Mouse (Mus musculus) T-cell, adult 2 months (primary cell): ENCODE measurements around the gene Iqcf3.
"Not testable (repeated sequence)": the region's sequence is repeated elsewhere in the genome, so short reads cannot be mapped to it uniquely, and the experiment has no call there.

Experiments used
- DNase-seq: peaks from one replicate; pipeline ENCODE4 v3.0.0; 2022; ENCODE audit warnings: low spot score

Gene Iqcf3

DNA sequence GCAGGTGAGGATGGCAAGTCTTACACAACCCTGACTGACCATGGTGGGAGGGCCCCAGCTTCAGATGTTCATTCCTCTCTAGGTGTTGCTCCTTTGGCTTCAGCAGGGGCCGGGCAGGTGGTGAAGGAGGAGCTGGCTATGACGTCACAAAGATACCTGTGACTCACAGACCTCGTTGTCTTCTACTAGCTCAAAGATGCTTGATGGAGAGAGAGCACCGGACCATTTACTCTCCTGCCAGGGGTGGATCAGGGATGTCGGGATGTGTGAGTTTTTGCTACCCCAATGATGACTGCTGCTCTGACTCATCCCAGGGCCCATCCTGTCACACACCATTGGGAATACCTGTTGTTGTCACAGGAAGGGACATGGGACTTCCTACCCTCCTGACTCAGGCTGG lies at the start of gene Iqcf3:
Gene Iqcf3, minus strand, starts transcription at position 101 of the 400 bp plus-strand sequence.
- no peak for DNase-seq

DNA sequence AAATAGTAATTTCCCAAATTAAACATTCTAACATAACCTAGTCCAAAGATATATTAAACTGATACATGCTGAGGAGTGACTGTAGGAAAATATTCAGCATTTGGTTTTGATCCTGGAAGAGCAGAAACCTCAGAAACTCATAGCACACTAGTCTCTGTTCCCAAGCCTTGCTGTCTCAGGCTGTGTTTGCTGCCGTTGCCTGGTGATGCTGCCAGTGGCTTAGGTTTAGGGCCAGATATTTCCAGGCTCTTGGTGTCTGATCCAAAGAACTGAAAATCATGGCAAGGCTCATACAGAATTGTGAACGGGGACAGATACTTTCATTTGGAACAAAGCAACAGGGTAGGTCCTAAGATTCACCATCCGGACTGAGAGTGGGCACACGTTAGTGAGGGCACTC lies 49.3 kb upstream of the Iqcf3 start:
- DNase-seq = no peak

DNA sequence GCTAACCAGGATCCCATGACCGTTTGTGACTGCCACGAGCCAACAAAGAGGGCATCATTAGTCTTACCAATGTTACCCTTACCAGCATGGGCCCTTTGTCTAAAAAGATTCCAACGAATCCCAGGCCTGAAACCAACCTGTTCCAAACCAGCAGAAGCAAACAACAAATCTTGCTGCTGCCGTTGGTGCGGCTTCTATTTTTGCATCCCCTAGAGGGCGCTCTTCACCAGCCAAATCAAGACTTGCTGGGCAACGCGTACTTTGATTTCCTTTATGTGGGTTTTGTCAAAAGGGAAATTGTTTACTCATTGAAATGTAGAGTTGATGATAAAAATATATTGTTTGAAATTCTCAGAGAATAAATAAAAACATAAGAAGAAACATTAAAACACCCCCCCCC lies 39.1 kb upstream of the Iqcf3 start:
- DNase-seq = peak; percentile 7

DNA sequence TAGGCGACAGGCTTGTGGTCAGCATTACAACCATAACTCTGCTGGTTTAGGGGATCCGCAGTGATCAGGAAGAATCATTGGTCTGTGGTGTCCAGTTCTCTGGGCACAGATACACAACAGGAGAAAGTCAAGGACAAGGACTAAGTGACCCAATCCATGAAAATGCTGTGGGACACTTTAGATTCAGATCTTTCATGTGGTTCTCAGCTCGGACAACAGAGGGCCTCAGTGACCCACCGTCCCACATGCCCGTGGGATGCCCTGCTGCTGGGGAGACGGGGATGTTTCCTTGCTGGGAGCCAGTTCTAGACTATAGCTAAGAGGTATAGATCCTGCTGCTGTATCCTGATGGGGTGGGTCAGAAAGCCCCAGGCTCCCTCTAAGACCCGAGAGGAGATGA lies 37.0 kb upstream of the Iqcf3 start:
- no peak for DNase-seq

DNA sequence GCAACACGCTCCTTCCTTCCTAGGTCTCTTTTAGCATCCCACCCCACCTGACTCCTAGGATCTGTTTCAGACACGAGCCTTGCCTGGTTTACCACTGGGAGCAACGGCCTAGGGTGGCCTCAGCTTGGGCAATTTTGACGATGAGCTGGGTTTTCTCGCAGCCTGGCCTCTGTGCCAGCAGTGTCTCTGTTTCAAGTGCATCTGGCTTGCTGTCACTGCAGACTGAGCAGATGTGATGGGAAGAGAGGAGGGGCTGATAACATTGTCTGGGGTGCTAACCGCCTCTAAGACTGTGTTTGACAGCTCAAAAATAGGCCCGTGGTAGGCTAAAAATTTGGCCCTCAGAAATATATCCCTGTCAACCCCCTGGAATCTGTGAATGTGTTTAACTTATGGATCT lies 34.4 kb upstream of the Iqcf3 start:
- DNase-seq = no peak

DNA sequence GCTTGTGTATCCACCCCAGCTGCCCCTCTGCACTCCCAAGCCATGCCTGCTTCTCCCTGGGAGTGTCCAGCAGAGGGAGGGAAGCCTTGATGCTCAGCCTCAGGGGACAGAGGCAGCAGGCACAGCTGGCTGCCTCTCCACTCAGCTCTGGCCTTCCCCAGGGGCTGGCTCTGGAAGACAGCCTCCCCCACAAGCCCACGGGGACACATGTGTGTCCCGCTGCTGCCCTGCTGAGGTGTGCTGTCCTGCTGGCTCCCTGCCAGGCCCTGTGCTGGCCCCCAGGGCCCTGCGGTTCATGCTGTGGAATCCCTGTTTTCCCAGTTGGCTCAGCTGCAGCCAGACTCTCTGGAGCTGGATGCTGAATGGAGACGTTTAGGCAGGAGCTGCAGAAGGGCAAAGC lies 34.0 kb upstream of the Iqcf3 start:
- not testable (repeated sequence) for DNase-seq

DNA sequence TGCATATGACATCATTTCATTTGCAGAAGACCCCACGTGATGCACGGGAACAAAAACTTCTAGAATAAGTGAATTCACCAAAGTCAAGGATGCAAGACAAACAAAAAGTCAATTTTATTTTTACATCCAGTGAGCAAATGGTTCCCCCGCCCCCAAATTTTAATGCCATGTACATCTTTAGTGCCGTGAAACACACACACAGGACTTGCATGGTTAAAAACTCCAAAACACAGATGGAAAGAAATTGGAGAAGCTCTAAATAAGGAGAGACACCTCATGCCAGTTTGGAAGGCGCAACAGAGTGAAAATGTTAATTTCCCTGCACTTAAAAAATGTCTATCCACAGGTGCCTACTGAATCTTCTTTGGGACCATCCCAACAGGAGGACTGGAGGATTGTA lies 30.7 kb upstream of the Iqcf3 start:
- DNase-seq = no peak

DNA sequence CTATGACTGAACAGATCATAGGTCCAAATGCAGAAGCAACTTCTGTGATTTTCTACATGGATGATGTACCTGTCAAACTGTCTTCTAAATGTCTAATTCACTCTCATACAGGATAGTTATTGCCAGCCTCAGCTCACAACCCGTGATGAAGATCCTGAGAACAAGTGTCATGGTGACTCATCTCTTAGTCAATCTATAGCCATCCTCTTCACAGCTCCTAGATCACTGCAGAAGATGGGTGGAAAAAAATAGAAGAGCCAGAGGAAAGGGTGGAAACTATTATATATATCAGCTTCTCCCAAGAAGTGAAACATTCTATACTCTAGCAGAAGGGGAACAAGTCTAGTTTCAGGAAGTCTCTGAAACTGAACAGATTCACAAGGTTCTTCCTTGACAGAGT lies 21.1 kb upstream of the Iqcf3 start:
- no peak for DNase-seq

DNA sequence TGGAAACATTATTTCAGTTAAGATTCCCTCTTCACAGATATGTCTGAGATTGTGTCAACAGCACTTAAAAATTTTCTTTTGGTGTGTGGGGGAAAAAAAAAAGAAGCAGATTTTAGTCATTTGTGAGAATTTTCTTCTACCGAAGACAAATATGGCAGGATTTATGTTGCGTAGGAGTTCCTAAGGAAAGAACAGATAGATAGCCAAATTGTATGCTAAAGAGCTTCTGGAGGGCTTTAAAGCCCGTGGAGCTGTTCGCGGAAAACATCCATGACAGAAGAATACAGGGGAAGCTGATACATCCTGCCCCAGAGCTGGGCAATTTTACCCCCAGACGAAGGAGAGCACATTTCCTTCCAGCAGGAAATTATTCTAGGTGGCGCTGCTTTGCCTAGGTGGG lies 18.6 kb upstream of the Iqcf3 start:
- no peak for DNase-seq

DNA sequence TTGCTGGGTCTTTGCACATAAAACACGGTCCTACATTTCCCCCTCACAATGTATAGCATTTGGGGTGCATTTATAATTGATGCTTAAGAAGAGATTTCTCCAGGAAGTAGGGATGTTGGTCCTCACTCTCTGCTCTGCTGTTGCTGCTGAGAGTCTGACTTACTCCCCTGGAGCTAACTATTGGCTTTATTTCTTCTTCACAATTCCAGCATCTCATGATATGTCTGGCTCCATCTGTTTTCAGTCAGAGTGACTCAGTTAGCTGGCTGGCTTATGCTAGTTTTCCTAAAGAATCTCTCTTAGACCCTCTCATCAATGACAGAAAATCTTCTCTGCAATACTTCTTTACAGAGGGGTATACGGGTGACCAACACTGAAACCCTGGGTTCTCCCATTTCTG lies 14.7 kb upstream of the Iqcf3 start:
- no peak for DNase-seq

DNA sequence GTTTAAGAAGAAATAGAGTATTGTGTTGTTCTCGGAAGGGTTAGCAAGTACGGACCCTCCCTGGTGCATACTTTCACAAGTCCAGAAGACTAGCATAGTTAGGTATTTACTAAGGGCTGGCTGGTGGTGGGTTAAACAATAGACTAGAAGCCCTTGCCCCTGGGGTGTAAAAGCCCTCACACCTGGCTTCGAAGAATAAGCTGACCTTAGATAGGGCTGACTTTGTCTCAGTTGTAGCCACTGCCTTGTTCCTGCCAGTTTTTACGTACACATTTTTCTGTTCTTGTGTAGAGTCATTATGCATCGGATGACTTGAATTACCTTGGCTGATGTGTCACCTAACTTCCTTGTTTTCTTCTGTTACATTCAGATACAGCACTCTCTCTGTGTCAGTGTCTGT lies 11.9 kb upstream of the Iqcf3 start:
- DNase-seq = no peak

DNA sequence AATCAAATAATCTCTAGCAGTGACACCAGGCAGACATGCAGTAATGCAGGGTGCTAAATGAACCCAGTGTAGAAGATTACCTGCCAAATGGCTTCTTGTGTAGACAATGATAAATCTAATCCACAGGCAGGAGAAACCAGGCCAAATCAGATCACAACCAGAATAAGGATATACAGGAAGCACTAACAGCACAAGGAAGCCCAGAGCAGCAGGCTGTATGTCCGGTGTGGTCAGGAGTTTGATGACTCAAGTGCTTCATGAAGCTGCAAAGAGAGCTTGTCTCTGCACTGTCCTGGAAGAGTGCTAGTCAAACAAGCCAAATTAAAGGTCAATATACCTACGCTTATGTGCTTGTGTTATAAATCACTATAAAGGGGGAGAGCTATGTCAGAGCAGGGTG lies 10.8 kb upstream of the Iqcf3 start:
- DNase-seq = no peak

DNA sequence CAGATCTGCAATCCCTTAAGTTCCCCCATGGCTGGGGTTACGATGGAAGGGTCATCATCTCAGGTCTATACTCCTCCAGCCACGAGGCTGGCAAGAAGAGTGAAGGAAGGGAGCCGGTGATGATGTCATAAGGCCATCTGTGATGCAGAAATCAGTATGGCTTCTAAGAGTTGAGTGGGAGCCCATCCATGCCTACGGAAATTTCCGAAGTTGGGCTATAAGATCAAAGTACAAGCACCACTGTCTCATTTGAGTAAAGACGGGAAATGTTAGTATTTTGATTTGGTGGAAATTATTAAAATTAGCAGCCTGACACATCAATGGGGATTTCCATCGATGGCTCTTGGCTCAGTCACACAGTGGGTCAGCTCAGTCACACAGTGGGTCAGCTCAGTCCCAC lies 9.5 kb upstream of the Iqcf3 start, which contains the start of gene Iqcf4:
Gene Iqcf4, minus strand, starts transcription at position 101 of the 400 bp plus-strand sequence.
- DNase-seq = no peak

DNA sequence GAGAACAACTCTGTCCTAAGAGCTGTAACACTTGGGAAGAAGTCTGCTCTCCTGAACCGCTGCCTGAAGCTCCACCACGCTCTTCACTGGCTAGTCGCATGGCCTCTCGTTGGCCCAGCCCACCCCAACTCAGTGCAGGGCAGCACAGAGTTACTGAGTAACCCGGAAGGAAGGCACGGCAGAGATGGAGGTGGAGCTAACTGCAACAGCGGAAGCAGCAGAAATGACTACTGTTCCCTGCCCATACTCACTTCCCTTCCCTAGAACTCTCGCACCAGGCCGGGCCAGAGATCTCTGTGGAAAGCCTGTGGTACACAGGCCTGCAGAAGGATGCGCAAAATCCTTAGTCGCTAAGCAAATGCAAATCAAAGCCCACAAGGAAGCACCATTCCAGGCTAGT lies 5.0 kb upstream of the Iqcf3 start:
- DNase-seq = peak; percentile 1

DNA sequence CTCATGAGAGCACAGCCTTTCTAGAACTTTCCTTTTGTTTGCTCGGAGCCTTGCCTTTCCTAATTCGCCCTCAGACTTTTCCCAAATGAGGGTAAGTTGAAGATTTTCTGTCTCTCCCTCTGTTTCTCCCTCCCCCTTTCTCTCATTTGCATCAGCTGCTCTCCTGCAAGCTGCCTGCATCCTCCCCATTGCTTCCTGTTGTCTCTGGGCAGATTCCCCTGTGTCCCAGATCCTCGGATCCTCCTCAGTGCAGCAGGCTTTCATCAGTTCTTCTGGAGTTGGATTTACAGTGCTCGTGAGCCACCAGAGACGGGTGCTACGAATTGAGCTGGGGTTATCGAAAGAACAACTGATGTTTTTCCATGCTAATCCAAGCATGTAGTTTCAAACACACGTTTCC lies 2.6 kb upstream of the Iqcf3 start:
- DNase-seq = no peak

DNA sequence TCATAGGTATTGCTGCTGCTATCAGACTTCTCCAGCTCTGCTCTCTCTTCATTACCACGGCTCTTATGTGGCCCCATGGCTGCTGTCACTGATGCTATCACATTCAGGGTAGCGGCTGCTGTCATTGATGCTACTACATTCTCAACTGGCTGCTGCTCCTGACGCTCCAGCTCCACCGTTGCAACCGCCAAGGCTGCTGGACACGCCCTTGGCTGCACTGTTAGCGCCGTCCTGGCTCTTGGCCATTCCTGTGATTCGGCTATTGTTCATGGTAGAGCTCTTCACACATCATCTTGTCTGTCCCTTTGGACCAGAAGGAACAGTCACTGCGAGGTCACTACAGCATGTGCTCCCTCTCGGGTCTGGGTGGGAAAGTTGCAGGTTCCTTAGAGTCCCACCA lies 860 bp upstream of the Iqcf3 start:
- no peak for DNase-seq

DNA sequence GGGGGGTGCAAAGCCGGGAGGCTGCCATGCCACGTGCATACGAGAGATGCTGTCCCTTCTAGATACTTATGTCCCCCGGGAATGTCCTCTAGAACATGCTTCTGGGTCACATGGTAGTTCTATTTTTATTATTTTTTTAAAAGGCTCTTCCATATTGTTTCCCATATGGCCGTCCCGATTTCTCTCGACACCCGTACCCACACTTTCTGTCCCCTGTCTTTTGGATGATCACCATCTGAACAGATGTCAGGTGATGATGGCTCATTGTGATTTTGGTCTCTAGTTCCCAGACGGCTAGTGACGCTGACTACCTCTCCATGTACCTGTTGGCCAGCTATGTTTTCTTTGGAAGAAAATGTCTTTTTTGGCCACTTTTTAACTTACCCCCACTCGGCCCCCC lies 26.5 kb downstream of the Iqcf3 start:
- DNase-seq = no peak

DNA sequence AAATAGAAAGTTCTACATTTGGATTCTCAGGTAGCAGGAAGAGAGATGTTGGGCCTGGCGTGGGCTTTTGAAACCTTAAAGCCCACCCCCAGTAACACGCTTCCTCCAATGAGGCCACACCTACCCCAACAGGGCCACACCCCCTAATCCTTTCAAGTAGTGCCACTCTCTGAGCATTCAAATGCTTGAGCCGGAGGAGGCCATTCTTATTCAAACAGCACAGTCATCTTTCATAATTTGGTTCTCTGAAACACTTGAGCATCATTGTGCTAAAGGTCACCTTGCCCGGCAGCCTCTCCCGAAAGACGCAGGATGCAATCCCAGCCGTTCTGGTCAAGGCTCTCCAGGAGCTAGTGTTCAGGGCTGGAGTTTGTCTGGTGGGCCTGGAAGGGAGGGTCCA lies 27.1 kb downstream of the Iqcf3 start:
- DNase-seq = no peak

DNA sequence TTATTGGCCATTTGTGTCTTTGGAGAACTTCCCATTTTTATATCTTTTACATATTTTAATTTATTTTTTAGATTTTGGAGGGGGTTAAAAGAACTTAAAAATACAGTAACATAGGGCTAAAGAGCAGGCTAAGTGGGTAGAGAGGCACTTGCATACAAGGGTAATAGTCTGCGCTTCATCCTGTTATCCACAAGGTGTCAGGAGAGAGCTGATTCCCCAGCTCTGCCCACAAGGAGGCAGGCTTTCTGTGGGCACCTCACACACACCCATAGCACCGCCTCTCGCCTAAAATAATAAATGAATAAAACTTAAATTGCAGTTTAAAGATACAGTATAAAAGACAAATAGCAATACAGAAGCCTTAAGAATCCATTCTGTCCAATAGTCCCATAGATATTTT lies 29.6 kb downstream of the Iqcf3 start:
- peak; percentile 16 for DNase-seq

DNA sequence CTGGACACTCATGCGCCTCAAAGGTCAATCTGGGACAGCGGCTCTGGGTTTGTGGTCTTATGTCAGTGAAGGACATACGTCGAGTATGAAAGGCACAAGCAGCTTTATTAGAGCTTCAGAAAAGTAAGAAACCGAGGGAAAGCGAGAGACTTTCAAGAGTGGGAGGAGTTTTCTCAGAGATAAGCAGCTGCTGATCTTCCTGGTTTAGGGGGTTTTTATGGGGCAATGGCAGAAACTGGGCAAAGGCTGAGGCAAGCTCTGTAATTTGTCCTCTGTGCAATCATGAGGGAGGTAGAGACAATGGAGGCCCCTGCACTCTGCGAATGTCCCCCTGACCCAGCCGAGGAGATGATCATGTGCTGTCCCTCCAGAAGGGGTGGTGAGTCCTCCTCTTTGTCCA lies 41.5 kb downstream of the Iqcf3 start:
- DNase-seq = no peak

DNA sequence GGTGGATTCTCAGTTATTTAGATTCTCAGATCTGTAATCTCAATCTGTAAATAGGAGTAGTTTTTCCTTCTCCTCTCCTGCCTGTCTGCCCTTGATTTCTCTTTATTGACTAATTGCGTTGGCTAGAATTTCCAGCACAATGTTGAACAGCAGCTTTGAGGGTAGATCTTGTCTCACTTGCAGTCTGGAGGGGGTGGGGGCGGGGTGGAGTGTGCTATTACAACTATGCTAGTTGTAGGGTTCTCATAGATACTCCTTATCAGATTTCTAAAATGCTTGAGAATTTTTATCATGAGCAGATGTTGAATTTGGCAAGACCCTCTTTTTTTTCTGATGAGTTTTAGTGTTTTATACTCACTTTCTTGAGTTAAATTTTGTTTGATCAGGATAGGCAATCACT lies 42.0 kb downstream of the Iqcf3 start:
- DNase-seq = no peak

DNA sequence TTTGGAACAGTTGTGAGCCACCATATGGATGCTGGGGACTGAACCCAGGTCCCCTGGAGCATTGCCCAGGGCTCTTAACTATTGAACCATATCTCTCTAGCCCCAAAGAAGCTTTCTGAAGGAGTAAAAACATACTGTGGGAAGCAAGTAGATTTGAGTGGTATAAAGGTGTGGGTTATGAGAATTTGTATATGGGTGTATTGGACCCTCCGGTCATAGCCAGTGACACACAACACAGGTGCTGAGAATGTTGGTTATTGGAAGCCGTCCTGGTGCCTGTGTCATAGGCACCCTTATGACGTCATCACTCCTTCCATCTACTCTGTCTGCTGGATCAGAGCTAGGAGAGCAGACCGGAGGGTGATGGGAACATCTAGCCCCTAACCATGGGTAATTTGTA lies 47.2 kb downstream of the Iqcf3 start, which contains the start of gene Iqcf5:
Gene Iqcf5, plus strand, starts transcription at position 301 of the 400 bp plus-strand sequence.
- DNase-seq = no peak

DNA sequence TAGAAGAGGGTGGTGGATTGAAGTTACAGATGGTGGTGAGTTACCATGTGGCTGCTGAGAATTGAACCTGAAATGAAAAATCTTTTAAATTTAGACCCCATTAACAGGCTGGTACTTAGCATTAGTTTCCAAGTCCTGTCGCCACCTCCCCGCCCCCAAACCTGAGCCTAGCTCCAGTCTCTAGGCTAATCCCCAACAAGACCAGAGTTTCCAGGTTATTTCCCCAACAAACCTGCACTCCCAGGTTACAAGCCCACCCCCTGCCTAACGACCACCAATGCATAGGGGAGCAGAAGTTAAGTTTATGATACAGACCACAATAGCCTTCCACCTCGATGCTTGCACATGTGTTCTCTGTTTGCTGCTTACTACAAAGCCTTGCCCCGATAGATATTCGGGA lies 47.9 kb downstream of the Iqcf3 start:
- no peak for DNase-seq

DNA sequence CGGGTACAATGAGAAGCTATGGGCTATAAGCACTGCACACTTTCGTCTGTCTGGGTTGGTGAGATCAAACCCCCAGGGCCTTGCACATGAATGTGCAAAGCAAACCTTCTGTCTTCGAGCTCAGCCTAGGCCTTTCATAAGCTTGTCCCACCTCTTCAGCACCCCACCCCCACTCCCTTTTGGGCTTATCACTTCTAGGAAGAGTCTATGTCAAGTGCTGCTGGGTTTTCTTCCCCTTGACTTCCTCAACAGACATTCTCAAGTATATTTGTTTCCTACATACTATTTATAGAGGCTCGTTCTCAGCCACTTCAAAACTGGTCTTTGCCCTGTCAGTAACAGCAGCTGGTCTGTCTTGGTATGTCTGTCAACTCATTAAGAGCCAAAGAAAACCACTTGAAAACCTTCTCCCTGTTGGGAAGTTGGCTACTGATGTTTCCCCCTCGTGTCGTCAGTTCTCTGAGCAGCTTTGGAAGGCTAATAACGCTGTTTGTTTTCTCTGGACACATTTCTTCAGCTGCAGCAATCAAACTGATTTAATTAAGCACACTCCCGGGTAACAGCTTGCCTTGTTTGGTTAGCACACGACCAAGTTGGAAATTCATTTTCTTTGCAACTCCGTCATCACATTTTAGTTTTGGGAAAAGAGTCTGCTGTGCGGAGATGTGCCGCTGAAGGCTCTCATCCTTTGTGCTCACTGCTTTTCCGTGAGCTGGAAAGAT lies 48.5 kb downstream of the Iqcf3 start:
- DNase-seq = no peak

DNA sequence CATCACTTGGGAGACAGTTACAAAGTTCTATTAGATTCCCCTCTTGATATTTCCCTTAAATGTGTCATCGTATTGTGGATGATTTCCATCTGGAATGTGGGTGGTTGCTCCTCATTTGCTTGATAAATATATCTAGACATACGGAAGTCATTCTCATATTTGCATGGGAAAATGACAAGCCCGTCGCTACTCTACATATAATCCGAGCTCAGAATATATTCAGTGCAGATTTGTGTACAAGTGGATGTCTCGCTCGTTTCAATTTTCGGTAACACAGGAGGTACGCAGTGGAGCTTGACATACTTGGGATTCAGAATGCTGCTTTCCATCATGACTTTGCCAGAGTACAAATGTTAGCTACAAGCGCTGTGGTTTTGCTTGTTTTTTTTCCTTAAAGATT lies 52.1 kb downstream of the Iqcf3 start:
- DNase-seq = no peak
